Mouse (Mus musculus) forebrain, embryonic 16.5 days (tissue): ENCODE results near the gene Mpp6. TPM values are rescaled to one million over a fixed set of nuclear protein-coding genes. Genes with fewer than 3 reads are reported as not detected.

ENCODE experiments used
- ATAC-seq: fragments of 200-750 bp; cut with Nextera tagmentation; 2 replicates; pipeline ENCODE4 v1.8.0; 2017; ENCODE audit warnings: mild to moderate bottlenecking, moderate library complexity
- H3K27ac ChIP-seq: fragments of 300-500 bp; sonication (generic); 2 replicates; pipeline ENCODE4 v1.5.1; 2014; ENCODE audit warnings: low read length, control low read depth
- H3K27me3 ChIP-seq: fragments of 300-500 bp; sonication (generic); replicated peaks from 2 replicates; pipeline ENCODE4 v1.6.1; 2014; ENCODE audit warnings: low read length; ENCODE audit not compliant: control insufficient read depth, insufficient read depth
- H3K36me3 ChIP-seq: fragments of 300-500 bp; sonication (generic); 2 replicates; pipeline ENCODE4 v1.6.1; 2014; ENCODE audit not compliant: control insufficient read depth, insufficient read depth
- H3K4me1 ChIP-seq: fragments of 300-500 bp; sonication (generic); replicated peaks from 2 replicates; pipeline ENCODE4 v1.6.1; 2014; ENCODE audit warnings: low read length; ENCODE audit not compliant: control insufficient read depth, insufficient read depth
- H3K4me2 ChIP-seq: fragments of 300-500 bp; sonication (generic); 2 replicates; pipeline ENCODE4 v1.6.1; 2014; ENCODE audit warnings: mild to moderate bottlenecking, low read length, control low read depth
- H3K4me3 ChIP-seq: fragments of 300-500 bp; sonication (generic); replicated peaks from 2 replicates; pipeline ENCODE4 v1.5.1; 2014; ENCODE audit warnings: mild to moderate bottlenecking, low read length, control low read depth
- H3K9ac ChIP-seq: fragments of 300-500 bp; sonication (generic); replicated peaks from 2 replicates; pipeline ENCODE4 v1.6.1; 2014; ENCODE audit warnings: low read depth, low read length, control low read depth
- H3K9me3 ChIP-seq: fragments of 300-500 bp; sonication (generic); 2 replicates; pipeline ENCODE4 v1.6.1; 2016; ENCODE audit warnings: low read length; ENCODE audit not compliant: control insufficient read depth
- WGBS: fragments of 180-500 bp; shearing (Covaris S2); extraction: QIAGEN DNeasy Blood & Tissue Kit; methylation state at CpG from one replicate; pipeline ENCODE4 v1.1.7; 2014; 5-methylcytosine and 5-hydroxymethylcytosine counted together
- polyA plus RNA-seq: library from polyadenylated mRNA; unstranded; fragments of >200 nt; fragmentation: Nextera tagmentation; extraction: Ambion mirVana; gene quantifications from 2 replicates; pipeline ENCODE4 v1.2.1, GENCODE M21; 2015

Gene Mpp6
- polyA plus RNA-seq, 1 experiment from 2014 or later: 77.5 TPM

DNA sequence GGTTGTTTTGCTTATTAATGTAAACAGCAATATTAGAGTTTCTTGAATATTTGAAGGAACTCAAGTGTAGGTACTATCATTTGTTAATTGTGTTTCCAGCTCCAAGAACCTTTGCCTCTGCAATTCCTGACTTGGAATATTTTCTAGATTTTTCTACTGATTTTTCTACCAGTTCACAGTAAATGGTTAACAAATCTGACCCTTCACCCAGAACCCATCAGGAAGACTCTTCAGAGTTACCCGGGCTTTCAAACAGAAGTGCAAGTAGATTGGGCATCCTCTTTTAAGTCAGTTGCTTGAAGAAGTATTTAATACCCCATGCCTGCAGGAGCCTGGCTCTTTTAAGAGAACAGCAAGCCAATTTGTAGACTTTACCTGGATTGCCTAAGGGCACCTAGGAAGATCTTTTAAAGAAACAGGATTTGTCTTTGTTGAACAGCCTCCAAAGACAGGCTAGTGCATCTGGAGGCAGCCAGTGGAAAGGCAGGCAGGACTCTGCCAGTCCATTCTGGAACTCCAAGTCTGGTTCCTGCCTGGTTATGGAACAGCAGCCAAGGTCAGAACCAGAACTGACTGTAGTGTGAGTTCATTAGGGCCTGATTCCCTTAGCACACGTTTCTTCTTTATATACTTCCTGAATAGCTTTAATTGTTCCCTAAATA is 104.8 kb downstream of the Mpp6 start:
- no peak overlapping the region for H3K27ac ChIP-seq
- no peaks in the 10 kb centered on the region for H3K36me3 ChIP-seq
- ATAC-seq: no peak
- H3K9ac ChIP-seq: no peak overlapping the region
- no peaks in the 10 kb centered on the region for H3K9me3 ChIP-seq
- H3K4me1 ChIP-seq: no peaks in the 10 kb centered on the region
- H3K27me3 ChIP-seq: no peaks in the 10 kb centered on the region
- H3K4me3 ChIP-seq: no peak overlapping the region
- no peak overlapping the region for H3K4me2 ChIP-seq
- 50% methylated on average over 2 of the region's 2 CpGs for WGBS

DNA sequence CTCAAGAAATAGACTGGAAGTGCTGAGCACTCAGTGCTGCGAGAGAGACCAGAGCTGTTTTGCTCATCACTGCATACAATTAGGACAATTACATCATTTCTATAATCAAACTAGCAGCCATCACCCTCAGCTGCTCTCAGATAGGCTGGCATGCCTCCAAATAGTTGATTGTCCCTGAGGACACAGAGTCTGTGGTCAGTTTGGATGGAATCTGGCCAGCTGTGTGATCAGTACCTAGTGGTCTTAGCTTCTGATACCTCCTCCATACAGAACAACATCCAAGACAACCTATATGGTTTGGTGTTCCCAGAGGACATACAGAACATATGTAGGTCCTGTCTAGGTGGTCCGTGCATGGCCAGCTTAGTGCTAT is 105.3 kb downstream of the Mpp6 start:
- Histone ChIP-seq H3K9ac (no peak overlapping the region), H3K36me3 (no peaks in the 10 kb centered on the region), H3K4me2 (no peak overlapping the region), H3K27me3 (no peaks in the 10 kb centered on the region), H3K27ac (no peak overlapping the region), H3K4me3 (no peak overlapping the region), H3K4me1 (no peaks in the 10 kb centered on the region), H3K9me3 (no peaks in the 10 kb centered on the region)
- no peak for ATAC-seq
- 63% methylated on average over 2 of the region's 2 CpGs for WGBS

DNA sequence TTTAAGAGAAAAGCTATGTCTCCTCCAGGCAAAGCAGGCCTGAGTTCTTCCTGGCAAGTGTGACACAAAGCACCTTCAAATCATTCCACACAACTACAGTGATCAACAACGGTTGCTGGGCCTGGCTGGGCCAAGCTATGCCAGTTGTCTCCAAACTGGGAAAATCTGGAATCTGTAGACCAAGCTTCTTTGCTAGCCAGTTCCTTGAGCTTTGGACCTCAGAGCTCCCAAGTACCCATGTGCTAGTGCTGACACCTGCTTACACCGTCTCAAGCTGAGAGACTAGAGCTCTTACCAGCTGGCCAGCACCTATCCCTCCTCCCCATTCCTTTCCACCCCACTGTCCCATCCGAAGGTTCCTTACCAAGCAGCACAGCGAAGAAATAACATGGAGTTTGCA is 105.9 kb downstream of the Mpp6 start:
- 89% methylated on average over 4 of the region's 4 CpGs for WGBS
- H3K4me1 ChIP-seq: no peaks in the 10 kb centered on the region

DNA sequence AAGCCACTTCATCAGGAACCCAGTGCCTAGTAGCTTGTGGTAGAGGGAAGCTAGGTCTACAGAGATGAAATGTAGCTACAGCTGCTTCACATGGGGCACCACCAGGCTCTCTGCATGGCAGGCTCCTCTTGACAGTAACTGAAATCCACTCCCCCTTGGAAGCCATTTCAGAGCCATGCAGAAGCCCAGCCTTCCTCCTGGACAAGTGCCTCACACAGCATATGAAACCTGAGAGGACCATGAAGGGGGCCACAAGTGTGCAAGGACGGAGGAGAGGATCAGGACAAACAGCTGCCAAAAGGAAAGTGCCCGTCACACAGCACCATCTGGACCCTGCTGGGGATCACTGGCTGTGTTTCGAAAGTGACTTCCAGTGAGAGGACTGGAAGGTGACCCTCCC is 108.6 kb downstream of the Mpp6 start:
- no peak for ATAC-seq

More for the DNA sequence above, 105.9 kb downstream of the Mpp6 start:
- Histone ChIP-seq H3K27me3 (no peaks in the 10 kb centered on the region), H3K9ac (no peak overlapping the region), H3K27ac (no peak overlapping the region), H3K4me3 (no peak overlapping the region), H3K9me3 (no peaks in the 10 kb centered on the region), H3K36me3 (no peaks in the 10 kb centered on the region), H3K4me2 (no peak overlapping the region)
- no peak for ATAC-seq

DNA sequence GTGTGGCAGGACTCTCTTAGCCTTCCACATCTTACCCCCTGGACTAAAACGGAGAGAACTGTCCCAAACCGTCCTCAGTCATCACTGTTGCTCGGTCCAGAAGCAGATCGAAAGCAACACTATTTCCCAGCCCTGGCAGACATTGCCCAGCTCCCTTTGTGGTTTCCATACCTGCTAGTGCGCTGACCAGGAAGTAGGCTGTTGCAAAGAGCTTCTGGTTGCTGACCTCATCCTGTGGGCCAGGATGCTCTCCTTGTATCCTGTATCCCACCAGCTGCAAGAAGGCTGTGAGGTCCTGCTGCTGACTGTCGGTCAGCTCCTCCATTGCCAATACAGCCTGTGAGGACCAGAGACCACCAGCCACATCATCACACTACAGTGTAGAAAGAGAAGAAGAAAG is 109.0 kb downstream of the Mpp6 start:
- WGBS: 92% methylated on average over 6 of the region's 6 CpGs
- no peak for ATAC-seq

More for the DNA sequence above, 108.6 kb downstream of the Mpp6 start:
- Histone ChIP-seq H3K4me1 (no peaks in the 10 kb centered on the region), H3K4me2 (no peak overlapping the region), H3K27ac (no peak overlapping the region), H3K36me3 (no peaks in the 10 kb centered on the region), H3K9me3 (no peaks in the 10 kb centered on the region), H3K27me3 (no peaks in the 10 kb centered on the region), H3K9ac (no peak overlapping the region), H3K4me3 (no peak overlapping the region)
- WGBS: 72% methylated on average over 3 of the region's 3 CpGs

DNA sequence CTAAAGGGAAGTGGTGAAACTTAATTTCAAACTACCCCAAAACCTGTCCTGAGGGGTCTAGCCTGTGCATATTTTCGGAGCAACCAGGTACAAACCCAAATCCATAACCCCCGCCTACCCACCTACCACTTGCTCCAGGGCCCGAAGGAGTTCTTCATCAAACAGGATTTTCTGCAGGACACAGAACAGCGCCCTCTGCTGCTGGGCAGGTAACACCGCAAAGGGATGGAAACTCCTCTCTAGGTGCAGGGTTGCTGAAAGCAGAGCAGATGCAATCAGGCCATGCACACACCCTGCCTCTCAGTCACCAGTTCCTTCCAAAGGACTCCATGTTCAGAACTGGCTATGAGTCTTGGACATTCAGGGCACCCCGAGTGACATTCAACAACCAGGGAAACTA is 110.8 kb downstream of the Mpp6 start:
- no peak for ATAC-seq

More for the DNA sequence above, 109.0 kb downstream of the Mpp6 start:
- H3K27me3 ChIP-seq: no peaks in the 10 kb centered on the region
- H3K36me3 ChIP-seq: no peaks in the 10 kb centered on the region
- no peaks in the 10 kb centered on the region for H3K9me3 ChIP-seq
- no peak overlapping the region for H3K27ac ChIP-seq
- H3K9ac ChIP-seq: no peak overlapping the region
- no peaks in the 10 kb centered on the region for H3K4me1 ChIP-seq
- H3K4me2 ChIP-seq: no peak overlapping the region
- no peak overlapping the region for H3K4me3 ChIP-seq

DNA sequence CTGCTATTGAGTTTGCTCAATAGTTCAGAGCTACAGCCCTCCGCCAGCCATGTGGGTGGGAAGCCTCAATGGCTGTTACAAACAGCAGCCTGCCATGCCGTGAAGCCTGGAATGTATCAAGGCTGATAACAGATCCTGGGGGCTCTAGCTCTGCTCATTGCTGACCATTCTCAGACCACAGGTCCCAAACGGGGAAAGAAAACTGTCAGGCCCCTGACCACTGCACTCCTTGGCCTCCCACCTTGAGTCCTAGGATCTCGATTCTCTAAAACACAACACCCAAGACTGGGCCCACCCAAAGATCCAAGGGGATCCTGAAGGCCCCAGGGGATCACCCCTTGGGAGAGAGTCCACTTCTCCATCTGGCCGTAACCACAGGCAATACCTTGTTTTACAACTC is 112.3 kb downstream of the Mpp6 start:
- Histone ChIP-seq H3K9me3 (no peaks in the 10 kb centered on the region), H3K27me3 (no peaks in the 10 kb centered on the region)
- 80% methylated on average over 5 of the region's 5 CpGs for WGBS

More for the DNA sequence above, 110.8 kb downstream of the Mpp6 start:
- no peaks in the 10 kb centered on the region for H3K27me3 ChIP-seq
- 48% methylated on average over 6 of the region's 6 CpGs for WGBS
- no peaks in the 10 kb centered on the region for H3K36me3 ChIP-seq
- no peaks in the 10 kb centered on the region for H3K9me3 ChIP-seq
- no peak overlapping the region for H3K4me3 ChIP-seq
- no peak overlapping the region for H3K4me2 ChIP-seq
- no peak overlapping the region for H3K27ac ChIP-seq
- no peak overlapping the region for H3K9ac ChIP-seq
- H3K4me1 ChIP-seq: no peaks in the 10 kb centered on the region

DNA sequence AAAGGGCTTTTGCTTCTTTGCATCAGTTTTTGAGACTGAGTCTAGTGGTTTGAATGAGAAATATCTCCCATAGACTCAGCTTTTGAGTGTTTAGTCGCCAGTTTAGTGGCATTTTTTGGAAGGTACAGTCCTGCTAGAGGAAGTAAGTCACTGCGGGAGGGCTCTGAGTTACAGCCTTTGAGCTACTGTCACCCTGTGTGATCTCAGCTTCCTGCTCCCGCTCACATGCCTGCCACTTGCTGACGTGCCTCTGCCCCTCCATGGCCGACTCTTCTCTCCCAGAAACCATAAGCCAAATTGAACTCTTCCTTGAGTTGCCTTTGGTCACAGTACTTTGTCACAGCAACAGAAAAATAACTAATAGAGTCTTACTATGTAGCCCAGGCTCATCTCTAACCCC is 112.9 kb downstream of the Mpp6 start:
- H3K4me1 ChIP-seq: no peaks in the 10 kb centered on the region
- no peaks in the 10 kb centered on the region for H3K27me3 ChIP-seq
- H3K9ac ChIP-seq: no peak overlapping the region
- H3K4me3 ChIP-seq: no peak overlapping the region
- no peak for ATAC-seq
- no peaks in the 10 kb centered on the region for H3K9me3 ChIP-seq
- no peak overlapping the region for H3K27ac ChIP-seq
- no peak overlapping the region for H3K4me2 ChIP-seq
- H3K36me3 ChIP-seq: no peaks in the 10 kb centered on the region
- WGBS: 79% methylated on average over 5 of the region's 5 CpGs

More for the DNA sequence above, 112.3 kb downstream of the Mpp6 start:
- Histone ChIP-seq H3K36me3 (no peaks in the 10 kb centered on the region), H3K9ac (no peak overlapping the region), H3K4me3 (no peak overlapping the region), H3K4me2 (no peak overlapping the region), H3K4me1 (no peaks in the 10 kb centered on the region), H3K27ac (no peak overlapping the region)
- ATAC-seq: no peak

DNA sequence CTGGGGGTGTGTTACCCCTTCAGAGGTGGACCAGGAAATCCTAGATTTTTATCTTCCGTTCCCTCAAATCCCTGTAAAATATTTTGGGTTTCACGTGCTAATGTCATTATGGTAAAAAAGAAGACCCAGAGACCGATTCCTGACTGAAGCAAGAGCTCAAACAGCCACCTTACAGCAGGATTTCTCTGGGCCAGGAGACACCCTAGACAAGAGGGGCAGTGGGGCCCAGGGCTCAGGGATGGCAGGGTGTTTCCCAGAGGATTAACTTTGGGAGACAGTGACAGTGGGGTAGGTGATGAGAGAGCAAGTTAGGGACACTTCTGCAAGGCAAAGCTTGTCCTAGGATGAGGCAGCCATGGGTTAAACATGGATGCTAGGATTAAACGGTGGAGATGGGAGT is 113.6 kb downstream of the Mpp6 start:
- Histone ChIP-seq H3K4me2 (no peak overlapping the region), H3K27ac (no peak overlapping the region), H3K36me3 (no peaks in the 10 kb centered on the region), H3K4me3 (no peak overlapping the region), H3K4me1 (no peaks in the 10 kb centered on the region), H3K27me3 (no peaks in the 10 kb centered on the region), H3K9me3 (no peaks in the 10 kb centered on the region), H3K9ac (no peak overlapping the region)
- ATAC-seq: no peak
- 95% methylated on average over 4 of the region's 4 CpGs for WGBS

DNA sequence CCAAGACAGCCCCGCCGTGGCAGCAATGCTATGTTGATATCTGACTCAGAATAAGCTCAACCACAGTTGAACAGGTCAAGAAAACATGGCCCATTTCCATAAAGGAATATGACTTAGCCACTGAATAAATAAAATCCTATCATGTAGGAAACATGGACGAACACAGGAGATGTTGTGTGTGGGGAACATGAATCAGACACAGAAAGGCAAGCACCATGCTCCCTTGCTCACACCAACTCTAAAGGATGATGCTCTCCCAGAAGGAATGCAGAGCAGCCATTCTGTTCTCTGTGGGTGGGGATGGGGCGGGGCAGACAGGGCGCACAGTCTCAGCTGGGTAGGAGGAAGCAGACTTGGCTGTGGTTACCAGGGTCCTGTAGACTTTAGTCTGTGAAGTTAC is 115.2 kb downstream of the Mpp6 start:
- Histone ChIP-seq H3K4me2 (no peak overlapping the region), H3K27ac (no peak overlapping the region), H3K9me3 (no peaks in the 10 kb centered on the region), H3K4me3 (no peak overlapping the region), H3K4me1 (no peaks in the 10 kb centered on the region), H3K9ac (no peak overlapping the region), H3K27me3 (no peaks in the 10 kb centered on the region), H3K36me3 (no peaks in the 10 kb centered on the region)
- ATAC-seq: no peak
- WGBS: 93% methylated on average over 5 of the region's 5 CpGs
